Mouse (Mus musculus) hindbrain, embryonic 12.5 days (tissue): ENCODE measurements around the gene Cyp4a32. TPM values are rescaled to one million over a fixed set of nuclear protein-coding genes. Genes with fewer than 3 reads are reported as not detected.
"Not testable (repeated sequence)": the region's sequence is repeated elsewhere in the genome, so short reads cannot be mapped to it uniquely, and the experiment has no call there.

Source experiments
- ATAC-seq: fragments of 200-750 bp; cut with Nextera tagmentation; 2 replicates; pipeline ENCODE4 v1.8.0; 2017; ENCODE audit warnings: moderate TSS enrichment; ENCODE audit not compliant: low FRiP score
- H3K27ac ChIP-seq: fragments of 300-500 bp; sonication (generic); 2 replicates; pipeline ENCODE4 v1.5.1; 2016; ENCODE audit warnings: mild to moderate bottlenecking
- H3K27me3 ChIP-seq: fragments of 300-500 bp; sonication (generic); 2 replicates; pipeline ENCODE4 v1.6.1; 2016; ENCODE audit warnings: mild to moderate bottlenecking
- H3K36me3 ChIP-seq: fragments of 300-500 bp; sonication (generic); 2 replicates; pipeline ENCODE4 v1.6.1; 2016; ENCODE audit warnings: mild to moderate bottlenecking
- H3K4me1 ChIP-seq: fragments of 300-500 bp; sonication (generic); 2 replicates; pipeline ENCODE4 v1.6.1; 2016
- H3K4me2 ChIP-seq: fragments of 300-500 bp; sonication (generic); replicated peaks from 2 replicates; pipeline ENCODE4 v1.6.1; 2016; ENCODE audit warnings: mild to moderate bottlenecking
- H3K4me3 ChIP-seq: fragments of 300-500 bp; sonication (generic); 2 replicates; pipeline ENCODE4 v1.5.1; 2016; ENCODE audit warnings: mild to moderate bottlenecking
- H3K9ac ChIP-seq: fragments of 300-500 bp; sonication (generic); 2 replicates; pipeline ENCODE4 v1.6.1; 2016; ENCODE audit warnings: mild to moderate bottlenecking, moderate library complexity
- H3K9me3 ChIP-seq: fragments of 300-500 bp; sonication (generic); replicated peaks from 2 replicates; pipeline ENCODE4 v1.6.1; 2016; ENCODE audit warnings: mild to moderate bottlenecking
- WGBS: fragments of 180-500 bp; shearing (Covaris S2); methylation state at CpG from one replicate; pipeline ENCODE4 v1.1.7; 2016; 5-methylcytosine and 5-hydroxymethylcytosine counted together
- polyA plus RNA-seq: library from polyadenylated mRNA; unstranded; fragments of >200 nt; fragmentation: Nextera tagmentation; extraction: Ambion mirVana; gene quantifications from 2 replicates; pipeline ENCODE4 v1.2.1, GENCODE M21; 2016

The Cyp4a32 gene
- not detected in 2 replicates for polyA plus RNA-seq

- H3K4me3 ChIP-seq, H3K9ac ChIP-seq, H3K4me2 ChIP-seq, H3K27ac ChIP-seq, H3K36me3 ChIP-seq, H3K4me1 ChIP-seq, H3K9me3 ChIP-seq, H3K27me3 ChIP-seq, ATAC-seq: not testable (repeated sequence)
- 86% methylated on average over 8 of the region's 8 CpGs for WGBS
Measured at GRCm38 (mm10) chr4:115600611-115601010, at the start of gene Cyp4a32. Cyp4a32 (plus strand) TSS chr4:115600969.

GRCm38 (mm10) chr4:115552726-115553125 lies 48.0 kb upstream of the Cyp4a32 start:
- ATAC-seq, result no peak
- Histone ChIP-seq H3K4me1 (no peaks in the 10 kb centered on the region), H3K27me3 (no peaks in the 10 kb centered on the region), H3K36me3 (no peaks in the 10 kb centered on the region), H3K4me3 (no peak overlapping the region), H3K9me3 (no peaks in the 10 kb centered on the region), H3K9ac (no peak overlapping the region), H3K27ac (no peak overlapping the region), H3K4me2 (no peak overlapping the region)
- 84% methylated on average over 3 of the region's 3 CpGs for WGBS

GRCm38 (mm10) chr4:115555513-115555912 lies 45.3 kb upstream of the Cyp4a32 start:
- WGBS, result 63% methylated on average over 2 of the region's 2 CpGs
- ATAC-seq, result no peak
- Histone ChIP-seq H3K9ac (no peak overlapping the region), H3K9me3 (no peaks in the 10 kb centered on the region), H3K4me1 (no peaks in the 10 kb centered on the region), H3K27me3 (no peaks in the 10 kb centered on the region), H3K27ac (no peak overlapping the region), H3K4me3 (no peak overlapping the region), H3K4me2 (no peak overlapping the region), H3K36me3 (no peaks in the 10 kb centered on the region)

- H3K9me3 ChIP-seq, result no peaks in the 10 kb centered on the region
- no peak overlapping the region for H3K4me3 ChIP-seq
- H3K4me2 ChIP-seq, result no peak overlapping the region
- no peaks in the 10 kb centered on the region for H3K4me1 ChIP-seq
- no peak for ATAC-seq
- 53% methylated on average over 4 of the region's 4 CpGs for WGBS
- H3K9ac ChIP-seq, result no peak overlapping the region
- H3K27ac ChIP-seq, result no peak overlapping the region
- H3K36me3 ChIP-seq, result no peaks in the 10 kb centered on the region
- no peaks in the 10 kb centered on the region for H3K27me3 ChIP-seq
Measured at GRCm38 (mm10) chr4:115557861-115558561, 42.8 kb upstream of the Cyp4a32 start.

GRCm38 (mm10) chr4:115561236-115561635 lies 39.5 kb upstream of the Cyp4a32 start:
- not testable (repeated sequence) for H3K4me2 ChIP-seq, H3K9ac ChIP-seq, H3K36me3 ChIP-seq, H3K27ac ChIP-seq, H3K4me1 ChIP-seq, H3K4me3 ChIP-seq, ATAC-seq, H3K9me3 ChIP-seq, H3K27me3 ChIP-seq
- 58% methylated on average over 5 of the region's 5 CpGs for WGBS

GRCm38 (mm10) chr4:115563401-115563800 lies 37.4 kb upstream of the Cyp4a32 start, which contains the start of gene Cyp4a31:
Cyp4a31 (plus strand) TSS chr4:115563649.
- 84% methylated on average over 3 of the region's 3 CpGs for WGBS
- no peak within 1 kb of the TSS for H3K4me2 ChIP-seq
- ATAC-seq, result no peak

GRCm38 (mm10) chr4:115564469-115565225 lies 36.1 kb upstream of the Cyp4a32 start:
- not testable (repeated sequence) for H3K4me1 ChIP-seq, ATAC-seq, H3K27ac ChIP-seq

More at GRCm38 (mm10) chr4:115563401-115563800, 37.4 kb upstream of the Cyp4a32 start, which contains the start of gene Cyp4a31:
- Histone ChIP-seq H3K36me3 (no peaks in the 10 kb centered on the region), H3K9me3 (no peaks in the 10 kb centered on the region), H3K4me1 (no peaks in the 10 kb centered on the region), H3K9ac (no peak within 1 kb of the TSS), H3K27me3 (no peaks in the 10 kb centered on the region), H3K27ac (no peak within 1 kb of the TSS), H3K4me3 (no peak within 1 kb of the TSS)

GRCm38 (mm10) chr4:115575255-115575654 lies 25.5 kb upstream of the Cyp4a32 start:
- Histone ChIP-seq H3K9me3 (no peaks in the 10 kb centered on the region), H3K36me3 (no peaks in the 10 kb centered on the region), H3K27ac (no peak overlapping the region), H3K27me3 (no peaks in the 10 kb centered on the region), H3K4me2 (no peak overlapping the region), H3K4me1 (no peaks in the 10 kb centered on the region), H3K4me3 (no peak overlapping the region), H3K9ac (no peak overlapping the region)
- ATAC-seq, result no peak
- WGBS, result 82% methylated on average over 3 of the region's 3 CpGs

More at GRCm38 (mm10) chr4:115564469-115565225, 36.1 kb upstream of the Cyp4a32 start:
- H3K4me3 ChIP-seq, H3K27me3 ChIP-seq, H3K36me3 ChIP-seq, H3K9ac ChIP-seq, H3K9me3 ChIP-seq, H3K4me2 ChIP-seq: not testable (repeated sequence)
- 79% methylated on average over 6 of the region's 6 CpGs for WGBS

GRCm38 (mm10) chr4:115575776-115576175 lies 25.0 kb upstream of the Cyp4a32 start:
- Histone ChIP-seq H3K9ac (no peak overlapping the region), H3K4me1 (no peaks in the 10 kb centered on the region), H3K27me3 (no peaks in the 10 kb centered on the region), H3K4me2 (no peak overlapping the region), H3K4me3 (no peak overlapping the region), H3K27ac (no peak overlapping the region), H3K9me3 (no peaks in the 10 kb centered on the region), H3K36me3 (no peaks in the 10 kb centered on the region)
- no peak for ATAC-seq
- WGBS, result 78% methylated on average over 2 of the region's 2 CpGs

GRCm38 (mm10) chr4:115583036-115583435 lies 17.7 kb upstream of the Cyp4a32 start:
- ATAC-seq, result no peak
- no peak overlapping the region for H3K4me3 ChIP-seq
- no peak overlapping the region for H3K9ac ChIP-seq
- no peaks in the 10 kb centered on the region for H3K36me3 ChIP-seq
- H3K9me3 ChIP-seq, result no peaks in the 10 kb centered on the region
- no peaks in the 10 kb centered on the region for H3K4me1 ChIP-seq
- H3K27ac ChIP-seq, result no peak overlapping the region
- H3K4me2 ChIP-seq, result no peak overlapping the region
- H3K27me3 ChIP-seq, result no peaks in the 10 kb centered on the region

GRCm38 (mm10) chr4:115596357-115596756 lies 4.4 kb upstream of the Cyp4a32 start:
- no peaks in the 10 kb centered on the region for H3K4me1 ChIP-seq
- no peak overlapping the region for H3K9ac ChIP-seq
- ATAC-seq, result no peak
- H3K9me3 ChIP-seq, result no peaks in the 10 kb centered on the region
- no peak overlapping the region for H3K27ac ChIP-seq
- H3K36me3 ChIP-seq, result no peaks in the 10 kb centered on the region
- H3K27me3 ChIP-seq, result no peaks in the 10 kb centered on the region
- no peak overlapping the region for H3K4me3 ChIP-seq
- H3K4me2 ChIP-seq, result no peak overlapping the region
- 87% methylated on average over 1 of the region's 1 CpGs for WGBS

- Histone ChIP-seq H3K4me3 (no peak overlapping the region), H3K4me2 (no peak overlapping the region), H3K4me1 (no peaks in the 10 kb centered on the region), H3K36me3 (no peaks in the 10 kb centered on the region), H3K9ac (no peak overlapping the region), H3K27me3 (no peaks in the 10 kb centered on the region), H3K27ac (no peak overlapping the region), H3K9me3 (no peaks in the 10 kb centered on the region)
- ATAC-seq, result no peak
- 86% methylated on average over 2 of the region's 2 CpGs for WGBS
Measured at GRCm38 (mm10) chr4:115596824-115597336, 3.9 kb upstream of the Cyp4a32 start.
